Mouse (Mus musculus) left cerebral cortex, adult 2 months (tissue): ENCODE results near the gene Crybb1. TPM values are rescaled to one million over a fixed set of nuclear protein-coding genes. Genes with fewer than 3 reads are reported as not detected.
A peak's percentile ranks its signal among the peaks of the same experiment; 100 is the strongest.

Experiments used
- DNase-seq, 2 experiments: peaks; one replicate each; pipeline ENCODE4 v3.0.0; 2021 to 2022; ENCODE audit warnings: low spot score in 2 of 2, mixed read lengths in 1 of 2; ENCODE audit errors: extremely low spot score in 1 of 2
- H3K27ac ChIP-seq: fragments of 200-600 bp; 2 replicates; pipeline ENCODE4 v1.8.1; 2022
- H3K4me3 ChIP-seq: fragments of 200-600 bp; 2 replicates; pipeline ENCODE4 v1.8.1; 2022
- CTCF ChIP-seq: fragments of 200-600 bp; IDR thresholded peaks from 2 replicates; pipeline ENCODE4 v1.8.1; 2022; ENCODE audit warnings: antibody characterized with exemption, mild to moderate bottlenecking, moderate library complexity
- intact Hi-C: fragments of 180-260 bp; cut with DNase I; formaldehyde crosslinking; loops from one replicate; pipeline ENCODE4 v1.15.1; 2025
- total RNA-seq, 2 experiments: library from RNA; stranded (reverse); gene quantifications; 2 replicates each; pipeline ENCODE4 v1.2.3; 2021

Gene Crybb1
- total RNA-seq, 2 experiments from 2014 or later, result 6.9 to 7.4 TPM

- no peak for TF ChIP-seq CTCF
- intact Hi-C loops, result no loop called here
- DNase-seq, result no peak
- H3K27ac ChIP-seq, result no peak overlapping the region
- no peak overlapping the region for H3K4me3 ChIP-seq
These were observed 16.7 kb upstream of the Crybb1 start for GRCm38 (mm10) chr5:112238781-112239482.

GRCm38 (mm10) chr5:112240761-112241160 lies 14.9 kb upstream of the Crybb1 start:
- peak; percentile 84 for TF ChIP-seq CTCF
- DNase-seq, result peak; percentile 86 to 93
- Histone ChIP-seq H3K4me3 (no peak overlapping the region), H3K27ac (no peak overlapping the region)
- intact Hi-C loops, result loop anchor here (1.0 to 5.0 kb wide), 4 partner anchors 36 to 187 kb away; partner anchors contain the start of genes Tfip11 and Tpst2

GRCm38 (mm10) chr5:112241849-112242248 lies 13.8 kb upstream of the Crybb1 start:
- intact Hi-C loops, result loop anchor here (2.0 to 5.0 kb wide), 2 partner anchors 93 to 185 kb away; no protein-coding TSS in a partner anchor
- Histone ChIP-seq H3K4me3 (no peak overlapping the region), H3K27ac (no peak overlapping the region)
- DNase-seq, result no peak
- no peak for TF ChIP-seq CTCF

GRCm38 (mm10) chr5:112242361-112242778 lies 13.2 kb upstream of the Crybb1 start:
- intact Hi-C loops, result loop anchor here (5.0 kb wide), 1 partner anchor 185 kb away; no protein-coding TSS in a partner anchor
- TF ChIP-seq CTCF, result no peak
- no peak for DNase-seq
- Histone ChIP-seq H3K4me3 (no peak overlapping the region), H3K27ac (no peak overlapping the region)

GRCm38 (mm10) chr5:112243041-112243440 lies 12.6 kb upstream of the Crybb1 start:
- intact Hi-C loops, result loop anchor here (5.0 kb wide), 1 partner anchor 184 kb away; no protein-coding TSS in a partner anchor
- no peak for TF ChIP-seq CTCF
- no peak for DNase-seq
- Histone ChIP-seq H3K27ac (no peak overlapping the region), H3K4me3 (no peak overlapping the region)

GRCm38 (mm10) chr5:112243539-112244274 lies 11.9 kb upstream of the Crybb1 start:
- intact Hi-C loops, result loop anchor here (5.0 kb wide), 1 partner anchor 184 kb away; no protein-coding TSS in a partner anchor

GRCm38 (mm10) chr5:112244275-112244562 lies 11.4 kb upstream of the Crybb1 start:
- DNase-seq, result no peak
- intact Hi-C loops, result loop anchor here (5.0 kb wide), 1 partner anchor 183 kb away; no protein-coding TSS in a partner anchor
- H3K27ac ChIP-seq, result no peak overlapping the region
- no peak for TF ChIP-seq CTCF
- H3K4me3 ChIP-seq, result no peak overlapping the region

More at GRCm38 (mm10) chr5:112243539-112244274, 11.9 kb upstream of the Crybb1 start:
- DNase-seq, result no peak
- no peak overlapping the region for H3K27ac ChIP-seq
- no peak for TF ChIP-seq CTCF
- H3K4me3 ChIP-seq, result no peak overlapping the region

GRCm38 (mm10) chr5:112244890-112245615 lies 10.6 kb upstream of the Crybb1 start:
- Histone ChIP-seq H3K27ac (no peak overlapping the region), H3K4me3 (no peak overlapping the region)
- intact Hi-C loops, result loop anchor here (5.0 kb wide), 1 partner anchor 182 kb away; no protein-coding TSS in a partner anchor
- TF ChIP-seq CTCF, result no peak
- DNase-seq, result no peak

GRCm38 (mm10) chr5:112247399-112247798 lies 8.2 kb upstream of the Crybb1 start:
- DNase-seq, result no peak
- intact Hi-C loops, result no loop called here
- Histone ChIP-seq H3K27ac (no peak overlapping the region), H3K4me3 (no peak overlapping the region)
- no peak for TF ChIP-seq CTCF

- no peak for TF ChIP-seq CTCF
These were observed 6.5 kb upstream of the Crybb1 start for GRCm38 (mm10) chr5:112249106-112249505.

GRCm38 (mm10) chr5:112252400-112252799 lies 3.2 kb upstream of the Crybb1 start, which contains the start of gene Cryba4:
Gene Cryba4 (minus strand): TSS chr5:112252518.
- no peak for TF ChIP-seq CTCF
- intact Hi-C loops, result no loop called here
- DNase-seq, result no peak
- H3K4me3 ChIP-seq, result no peak within 1 kb of the TSS
- H3K27ac ChIP-seq, result no peak within 1 kb of the TSS

More at GRCm38 (mm10) chr5:112249106-112249505, 6.5 kb upstream of the Crybb1 start:
- Histone ChIP-seq H3K4me3 (no peak overlapping the region), H3K27ac (no peak overlapping the region)
- no peak for DNase-seq
- intact Hi-C loops, result no loop called here
